Mouse (Mus musculus): ENCODE measurements around the gene Ckb. TPM values are rescaled to one million over a fixed set of nuclear protein-coding genes. Genes with fewer than 3 reads are reported as not detected.

Ckb gene
- total and polyA plus RNA-seq, 3 experiments: 0.08 TPM; not detected in 2

GRCm38 (mm10) chr12:111659331-111659730 lies 12.8 kb downstream of the Ckb start:
- TF ChIP-seq JUND (IDR thresholded peaks at IDR 0.05; ENCODE audit: low read depth, low read length) (no peak), MAZ (IDR thresholded peaks at IDR 0.05; ENCODE audit: low read depth, low read length) (no peak), RCOR1 (IDR thresholded peaks at IDR 0.05; ENCODE audit: low read depth, low read length) (no peak), POLR2AphosphoS5 (IDR thresholded peaks at IDR 0.05; ENCODE audit: borderline replicate concordance, low read depth, low read length) (no peak), ZMIZ1 (IDR thresholded peaks at IDR 0.05; ENCODE audit: low read depth, low read length) (no peak), ELF1 (IDR thresholded peaks at IDR 0.05; ENCODE audit: low read depth, low read length) (no peak), POLR2AphosphoS2 (IDR thresholded peaks at IDR 0.05; ENCODE audit: low read length) (no peak), HCFC1 (IDR thresholded peaks at IDR 0.05; ENCODE audit: low read depth, low read length) (no peak), NRF1 (IDR thresholded peaks at IDR 0.05; ENCODE audit: insufficient read depth, low read depth, low read length, poor library complexity, severe bottlenecking) (no peak), MAFK (IDR thresholded peaks at IDR 0.05; ENCODE audit: borderline replicate concordance, low read depth, low read length) (no peak)
- Histone ChIP-seq H3K9me3 (replicated peaks; ENCODE audit: insufficient read depth, low read length) (no peaks in the 10 kb centered on the region), H3K9ac (ENCODE audit: control insufficient read depth, low read depth, low read length, poor library complexity, severe bottlenecking) (no peak overlapping the region), H3K4me1 (ENCODE audit: control insufficient read depth in 1 of 2, insufficient read depth in 2 of 2, low read length in 2 of 2) (peaks cover 0 to 5% of the 10 kb centered on the region in 2 experiments; a peak in 2 of 4 replicates), H3K4me3 (ENCODE audit: control insufficient read depth in 1 of 2, insufficient read depth in 1 of 2, low read depth in 2 of 2, low read length in 2 of 2) (no peak overlapping the region), H3K27ac (ENCODE audit: control insufficient read depth, low read depth, low read length) (no peak overlapping the region), H3K79me2 (ENCODE audit: control insufficient read depth, insufficient read depth, low read length, poor library complexity) (no peaks in the 10 kb centered on the region), H3K27me3 (ENCODE audit: control insufficient read depth in 1 of 2, insufficient read depth in 2 of 2, low read length in 2 of 2) (no peaks in the 10 kb centered on the region), H3K36me3 (ENCODE audit: control insufficient read depth in 1 of 2, insufficient read depth in 2 of 2, low read length in 2 of 2) (peaks cover 3 to 6% of the 10 kb centered on the region in 2 experiments)
- DNase-seq (ENCODE audit: low read depth, low spot score): no peak

- peaks cover 0 to 3% of the 10 kb centered on the region in 2 experiments; a peak in 2 of 4 replicates for H3K36me3 ChIP-seq (ENCODE audit: control insufficient read depth in 1 of 2, insufficient read depth in 2 of 2, low read length in 2 of 2)
These were observed 16.4 kb downstream of the Ckb start for GRCm38 (mm10) chr12:111655695-111656094.

DNA sequence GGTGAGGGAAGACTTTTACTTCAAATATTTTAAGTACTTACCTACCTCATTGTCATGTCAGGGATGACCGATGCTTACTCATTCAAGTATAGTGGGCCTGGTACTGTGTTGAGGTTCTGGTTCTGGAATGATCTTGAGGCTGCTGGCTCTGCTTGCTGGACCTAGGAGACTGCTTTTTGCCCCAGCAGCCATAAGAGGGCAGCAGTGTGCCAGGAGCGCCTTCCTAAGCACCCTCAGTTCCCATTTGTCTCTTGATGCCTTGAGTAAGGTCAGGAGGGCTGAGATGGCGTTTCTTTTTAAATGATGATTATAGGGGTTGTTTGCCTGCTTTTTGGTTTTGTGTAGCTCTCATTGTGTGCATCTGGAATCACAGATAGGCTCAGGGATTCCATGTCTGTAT lies 18.7 kb downstream of the Ckb start:
- H3K79me2 ChIP-seq (ENCODE audit: control insufficient read depth, insufficient read depth, low read length, poor library complexity): no peaks in the 10 kb centered on the region
- peak; percentile 76 for DNase-seq (ENCODE audit: low read depth, low spot score)
- no peak overlapping the region for H3K9ac ChIP-seq (ENCODE audit: control insufficient read depth, low read depth, low read length, poor library complexity, severe bottlenecking)
- H3K27ac ChIP-seq (ENCODE audit: control insufficient read depth, low read depth, low read length): no peak overlapping the region
- TF ChIP-seq RAD21 (IDR thresholded peaks at IDR 0.05; ENCODE audit: low read depth, low read length) (peak; percentile 60), MAFK (IDR thresholded peaks at IDR 0.05; ENCODE audit: borderline replicate concordance, low read depth, low read length) (no peak), ELF1 (IDR thresholded peaks at IDR 0.05; ENCODE audit: low read depth, low read length) (no peak), SIN3A (IDR thresholded peaks at IDR 0.05; ENCODE audit: low read length) (no peak), KAT2A (conservative IDR thresholded peaks at IDR 0.05; ENCODE audit: low read depth, low read length) (no peak), SMC3 (IDR thresholded peaks at IDR 0.05; ENCODE audit: low read depth, low read length) (peak; percentile 62), CTCF (IDR thresholded peaks at IDR 0.05 in 2 of 3, conservative IDR thresholded peaks at IDR 0.05 in 1 of 3; ENCODE audit: control insufficient read depth in 1 of 3, insufficient read depth in 1 of 3, low read depth in 2 of 3, low read length in 3 of 3, poor library complexity in 1 of 3, severe bottlenecking in 1 of 3) (peak; percentile 79 to 91 (median 86))
- H3K27me3 ChIP-seq (ENCODE audit: control insufficient read depth in 1 of 2, insufficient read depth in 2 of 2, low read length in 2 of 2): no peaks in the 10 kb centered on the region
- H3K36me3 ChIP-seq (ENCODE audit: control insufficient read depth in 1 of 2, insufficient read depth in 2 of 2, low read length in 2 of 2): peaks cover 0 to 5% of the 10 kb centered on the region in 2 experiments; a peak in 2 of 4 replicates
- H3K4me3 ChIP-seq (ENCODE audit: control insufficient read depth in 1 of 2, insufficient read depth in 1 of 2, low read depth in 2 of 2, low read length in 2 of 2): no peak overlapping the region
- H3K9me3 ChIP-seq (replicated peaks; ENCODE audit: insufficient read depth, low read length): no peaks in the 10 kb centered on the region
- no peaks in the 10 kb centered on the region for H3K4me1 ChIP-seq (ENCODE audit: control insufficient read depth in 1 of 2, insufficient read depth in 2 of 2, low read length in 2 of 2)

More at GRCm38 (mm10) chr12:111655695-111656094, 16.4 kb downstream of the Ckb start:
- DNase-seq (ENCODE audit: low read depth, low spot score): no peak
- H3K27ac ChIP-seq (ENCODE audit: control insufficient read depth, low read depth, low read length): no peak overlapping the region
- H3K79me2 ChIP-seq (ENCODE audit: control insufficient read depth, insufficient read depth, low read length, poor library complexity): no peaks in the 10 kb centered on the region
- H3K9ac ChIP-seq (ENCODE audit: control insufficient read depth, low read depth, low read length, poor library complexity, severe bottlenecking): no peak overlapping the region
- no peak for TF ChIP-seq POLR2A (IDR thresholded peaks at IDR 0.05; ENCODE audit: control insufficient read depth in 1 of 2, insufficient read depth in 1 of 2, low read depth in 1 of 2, low read length in 2 of 2, poor library complexity in 1 of 2)
- no peak for TF ChIP-seq TCF12 (IDR thresholded peaks at IDR 0.05; ENCODE audit: low read depth, low read length)
- TF ChIP-seq ZC3H11A (IDR thresholded peaks at IDR 0.05; ENCODE audit: low read depth, low read length): no peak
- no peak for TF ChIP-seq KAT2A (conservative IDR thresholded peaks at IDR 0.05; ENCODE audit: low read depth, low read length)
- TF ChIP-seq RAD21 (IDR thresholded peaks at IDR 0.05; ENCODE audit: low read depth, low read length): no peak
- TF ChIP-seq GATA1 (IDR thresholded peaks at IDR 0.05; ENCODE audit: low read depth, low read length): no peak
- no peak for TF ChIP-seq MYB (IDR thresholded peaks at IDR 0.05; ENCODE audit: low read depth, low read length)
- TF ChIP-seq ELF1 (IDR thresholded peaks at IDR 0.05; ENCODE audit: low read depth, low read length): no peak
- TF ChIP-seq BHLHE40 (IDR thresholded peaks at IDR 0.05; ENCODE audit: borderline replicate concordance, low read depth, low read length): no peak
- TF ChIP-seq ZMIZ1 (IDR thresholded peaks at IDR 0.05; ENCODE audit: low read depth, low read length): no peak
- TF ChIP-seq CHD2 (IDR thresholded peaks at IDR 0.05; ENCODE audit: low read length): no peak
- TF ChIP-seq MAZ (IDR thresholded peaks at IDR 0.05; ENCODE audit: low read depth, low read length): no peak
- H3K4me3 ChIP-seq (ENCODE audit: control insufficient read depth in 1 of 2, insufficient read depth in 1 of 2, low read depth in 2 of 2, low read length in 2 of 2): no peak overlapping the region
- H3K4me1 ChIP-seq (ENCODE audit: control insufficient read depth in 1 of 2, insufficient read depth in 2 of 2, low read length in 2 of 2): no peaks in the 10 kb centered on the region
- H3K9me3 ChIP-seq (replicated peaks; ENCODE audit: insufficient read depth, low read length): no peaks in the 10 kb centered on the region
- H3K27me3 ChIP-seq (ENCODE audit: control insufficient read depth in 1 of 2, insufficient read depth in 2 of 2, low read length in 2 of 2): no peaks in the 10 kb centered on the region
